In genomic region chr17:36788801-36789200, GRCm38 (mm10) we compare ENCODE assay signal across 8 mouse cellular contexts. TPM values are rescaled to one million over a fixed set of nuclear protein-coding genes. Genes with fewer than 3 reads are reported as not detected.
DNase-seq lines count a peak whose midpoint lies in the region; ATAC-seq and TF ChIP-seq lines count a peak whose summit lies in the region.
"Not testable (repeated sequence)": the region's sequence is repeated elsewhere in the genome, so short reads cannot be mapped to it uniquely, and the experiment has no call there.

No protein-coding gene starts in this region.

- H3K4me1 ChIP-seq in cerebellum, adult 2 months (ENCODE audit: control insufficient read depth, insufficient read depth, low read length); hindbrain, embryonic 12.5 days; lung, embryonic 14.5 days (ENCODE audit: insufficient read depth); thymus, adult 2 months (replicated peaks; ENCODE audit: control insufficient read depth, insufficient read depth, low read length): not testable (repeated sequence)

- not testable (repeated sequence) for H3K36me3 ChIP-seq in hindbrain, embryonic 12.5 days; lung, embryonic 14.5 days (ENCODE audit: insufficient read depth); thymus, adult 2 months (ENCODE audit: control insufficient read depth, insufficient read depth, low read length)

- peak; percentile 76 for ATAC-seq in hindbrain, embryonic 12.5 days (ENCODE audit: low FRiP score)
- peak; percentile 38; the same call in 1 of the 2 replicates for ATAC-seq in lung, embryonic 14.5 days (ENCODE audit: insufficient read depth)

- not testable (repeated sequence) for H3K9ac ChIP-seq in hindbrain, embryonic 12.5 days; lung, embryonic 14.5 days

- not testable (repeated sequence) for H3K27ac ChIP-seq in cerebellum, adult 2 months (ENCODE audit: insufficient read depth, low read length); hindbrain, embryonic 12.5 days; layer of hippocampus, adult 2 months; lung, embryonic 14.5 days (ENCODE audit: low read depth); thymus, adult 2 months (ENCODE audit: control insufficient read depth, insufficient read depth, low read length)

- not testable (repeated sequence) for TF ChIP-seq POLR2A in cerebellum, adult 2 months (IDR thresholded peaks at IDR 0.05; ENCODE audit: borderline replicate concordance, insufficient read depth, low read length); thymus, adult 2 months (IDR thresholded peaks at IDR 0.05; ENCODE audit: control insufficient read depth, extremely low read depth, insufficient read depth, low read length, poor library complexity)

- DNase-seq in MN1 (ENCODE audit: low spot score): peak; percentile 88
- peak; percentile 66 to 68 for DNase-seq in cerebellum, adult 2 months
- peak; percentile 77 for DNase-seq in forelimb bud, embryonic 11.5 days (ENCODE audit: low read depth, low spot score)
- DNase-seq in layer of hippocampus, adult 2 months (ENCODE audit: low spot score in 2 of 2): peak; percentile 73 to 79
- DNase-seq in lung, embryonic 14.5 days: peak; percentile 92
- peak; percentile 26 for DNase-seq in ovary, adult 18-20 months (ENCODE audit: low spot score)
- DNase-seq in thymus, adult 2 months: peak; percentile 70

- not testable (repeated sequence) for H3K27me3 ChIP-seq in cerebellum, adult 2 months (ENCODE audit: control insufficient read depth, insufficient read depth, low read length); hindbrain, embryonic 12.5 days; lung, embryonic 14.5 days (ENCODE audit: insufficient read depth, low read length); thymus, adult 2 months (ENCODE audit: control insufficient read depth, insufficient read depth, low read length)

- not testable (repeated sequence) for H3K4me2 ChIP-seq in hindbrain, embryonic 12.5 days (replicated peaks); lung, embryonic 14.5 days

- H3K9me3 ChIP-seq in hindbrain, embryonic 12.5 days (replicated peaks); lung, embryonic 14.5 days (ENCODE audit: low read depth, low read length): not testable (repeated sequence)

- TF ChIP-seq CTCF in cerebellum, adult 2 months (IDR thresholded peaks at IDR 0.05; ENCODE audit: borderline replicate concordance, insufficient read depth, low read depth, low read length): peak; percentile 67
- peak; percentile 92 for TF ChIP-seq CTCF in layer of hippocampus, adult 2 months (conservative IDR thresholded peaks at IDR 0.05)
- peak; percentile 86 for TF ChIP-seq CTCF in lung, embryonic 14.5 days (IDR thresholded peaks at IDR 0.05; ENCODE audit: low read depth)
- TF ChIP-seq CTCF in thymus, adult 2 months (IDR thresholded peaks at IDR 0.05; ENCODE audit: borderline replicate concordance, control insufficient read depth, extremely low read depth, insufficient read depth, low read length, poor library complexity): peak; percentile 22; the same call in 1 of the 2 replicates

- not testable (repeated sequence) for H3K4me3 ChIP-seq in cerebellum, adult 2 months (replicated peaks; ENCODE audit: insufficient read depth, low read depth, low read length); hindbrain, embryonic 12.5 days; layer of hippocampus, adult 2 months; lung, embryonic 14.5 days (ENCODE audit: low read depth, low read length); thymus, adult 2 months (ENCODE audit: control insufficient read depth, insufficient read depth, low read length)

RNA-seq across cellular contexts. Expression of gene H2-M10.5, which starts 16.1 kb away (rescaled TPM):
- polyA plus RNA-seq in cerebellum, adult 2 months (2012; rRNA removed): not detected in 2 replicates
- polyA plus RNA-seq in hindbrain, embryonic 12.5 days (2016; fragmentation: Nextera tagmentation; extraction: Ambion mirVana): not detected in 2 replicates
- total RNA-seq in layer of hippocampus, adult 2 months (2021): not detected
- polyA plus RNA-seq in lung, embryonic 14.5 days (2014; fragmentation: Nextera tagmentation; extraction: Ambion mirVana): not detected in 2 replicates
- polyA plus RNA-seq in thymus, adult 2 months (2012; rRNA removed): 0.16 and 0.32 TPM in 2 replicates

RNA-seq across cellular contexts. Expression of gene H2-M10.6, which starts 23.2 kb away (rescaled TPM):
- not detected in 2 replicates for polyA plus RNA-seq in cerebellum, adult 2 months (2012; rRNA removed)
- polyA plus RNA-seq in hindbrain, embryonic 12.5 days (2016; fragmentation: Nextera tagmentation; extraction: Ambion mirVana): not detected in 2 replicates
- not detected for total RNA-seq in layer of hippocampus, adult 2 months (2021)
- polyA plus RNA-seq in lung, embryonic 14.5 days (2014; fragmentation: Nextera tagmentation; extraction: Ambion mirVana): not detected in 2 replicates
- polyA plus RNA-seq in thymus, adult 2 months (2012; rRNA removed): not detected in 2 replicates

RNA-seq across cellular contexts. Expression of gene Trim26, which starts 48.1 kb away (rescaled TPM):
- 29.4 and 29.9 TPM in 2 replicates for polyA plus RNA-seq in cerebellum, adult 2 months (2012; rRNA removed)
- 49.8 and 56.4 TPM in 2 replicates for polyA plus RNA-seq in hindbrain, embryonic 12.5 days (2016; fragmentation: Nextera tagmentation; extraction: Ambion mirVana)
- total RNA-seq in layer of hippocampus, adult 2 months (2021): 10 to 100 TPM; 22.5 to 26.1 TPM
- polyA plus RNA-seq in lung, embryonic 14.5 days (2014; fragmentation: Nextera tagmentation; extraction: Ambion mirVana): 33.1 and 35.0 TPM in 2 replicates
- 32.0 and 39.9 TPM in 2 replicates for polyA plus RNA-seq in thymus, adult 2 months (2012; rRNA removed)

Comparison
In these comparisons a context has a peak if more than half of its experiments do, and no peak if none do; other contexts are left out.
1. DNase-seq: peak in every context shown above with its lines; median percentile 92 in lung, embryonic 14.5 days; 88 in MN1; 77 in forelimb bud, embryonic 11.5 days; 76 in layer of hippocampus, adult 2 months; 70 in thymus, adult 2 months; 67 in cerebellum, adult 2 months; 26 in ovary, adult 18-20 months.
2. CTCF ChIP-seq: peak in every context shown above with its lines; median percentile 92 in layer of hippocampus, adult 2 months; 86 in lung, embryonic 14.5 days; 67 in cerebellum, adult 2 months; 22 in thymus, adult 2 months.